Mouse (Mus musculus) granulocyte monocyte progenitor cell, adult 5-6 weeks (primary cell): ENCODE data around the gene Mrtfa. TPM values are rescaled to one million over a fixed set of nuclear protein-coding genes. Genes with fewer than 3 reads are reported as not detected.

Source experiments
- ATAC-seq: replicated peaks from 2 replicates; pipeline ENCODE4 v1.8.0; 2016; ENCODE audit warnings: mild to moderate bottlenecking, moderate TSS enrichment, inconsistent platforms; ENCODE audit not compliant: poor library complexity, severe bottlenecking
- total RNA-seq, 2 experiments: library from RNA; stranded (forward) in 1 of 2; stranded (reverse) in 1 of 2; fragments of 200-712, 200-1000 nt in 1 of 2; fragments of >200 nt in 1 of 2; fragmentation: Nextera tagmentation in 1 of 2; gene quantifications; 2 replicates each; pipeline ENCODE4 v1.2.3; 2014 to 2017

Mrtfa gene
- total RNA-seq, 2 experiments from 2014 or later, result 11.1 to 36.9 TPM

GRCm38 (mm10) chr15:81042276-81042931, 148.2 kb downstream of the Mrtfa start:
- peak; percentile 38 for ATAC-seq

- no peak for ATAC-seq
Observed at GRCm38 (mm10) chr15:81041767-81042166, 148.8 kb downstream of the Mrtfa start.

- ATAC-seq, result no peak
Observed at GRCm38 (mm10) chr15:81038419-81038818, 152.1 kb downstream of the Mrtfa start.

- ATAC-seq, result no peak
Observed at GRCm38 (mm10) chr15:81035417-81036162, 155.0 kb downstream of the Mrtfa start.

- no peak for ATAC-seq
Observed at GRCm38 (mm10) chr15:81034119-81034518, 156.4 kb downstream of the Mrtfa start.

GRCm38 (mm10) chr15:81032941-81033629, 157.5 kb downstream of the Mrtfa start:
- ATAC-seq, result peak; percentile 58

GRCm38 (mm10) chr15:81031611-81032010, 158.9 kb downstream of the Mrtfa start:
- ATAC-seq, result no peak

- no peak for ATAC-seq
Observed at GRCm38 (mm10) chr15:81030891-81031425, 159.6 kb downstream of the Mrtfa start.

GRCm38 (mm10) chr15:81027378-81028173, 163.0 kb downstream of the Mrtfa start:
- peak; percentile 79 for ATAC-seq

GRCm38 (mm10) chr15:81026901-81027300, 163.7 kb downstream of the Mrtfa start:
- ATAC-seq, result no peak

GRCm38 (mm10) chr15:81023842-81024241, 166.7 kb downstream of the Mrtfa start:
- no peak for ATAC-seq

- ATAC-seq, result no peak
Observed at GRCm38 (mm10) chr15:81022437-81022836, 168.1 kb downstream of the Mrtfa start.

GRCm38 (mm10) chr15:81021377-81021776, 169.2 kb downstream of the Mrtfa start:
- ATAC-seq, result peak; percentile 92

GRCm38 (mm10) chr15:81017308-81017707, 173.2 kb downstream of the Mrtfa start:
- no peak for ATAC-seq

- ATAC-seq, result no peak
Observed at GRCm38 (mm10) chr15:81016488-81016887, 174.1 kb downstream of the Mrtfa start.

- no peak for ATAC-seq
Observed at GRCm38 (mm10) chr15:81015068-81015744, 175.4 kb downstream of the Mrtfa start.

- ATAC-seq, result no peak
Observed at GRCm38 (mm10) chr15:81013186-81013585, 177.4 kb downstream of the Mrtfa start.

GRCm38 (mm10) chr15:81012359-81012758, 178.2 kb downstream of the Mrtfa start:
- ATAC-seq, result no peak

- no peak for ATAC-seq
Observed at GRCm38 (mm10) chr15:81011523-81011922, 179.0 kb downstream of the Mrtfa start.

GRCm38 (mm10) chr15:81010114-81010513, 180.4 kb downstream of the Mrtfa start:
- ATAC-seq, result no peak
